Mouse (Mus musculus): ENCODE measurements around the gene Thap7. TPM values are rescaled to one million over a fixed set of nuclear protein-coding genes. Genes with fewer than 3 reads are reported as not detected.

Thap7 gene
- polyA plus RNA-seq, 1 experiment from 2014 or later: 24.4 TPM

- ATAC-seq (no peak), DNase-seq (peak; percentile 47)
- no peak overlapping the region for H3K4me3 ChIP-seq (ENCODE audit: low read depth, low read length)
- H3K4me2 ChIP-seq (ENCODE audit: low read depth, low read length): no peak overlapping the region
- no peaks in the 10 kb centered on the region for H3K9me3 ChIP-seq (ENCODE audit: low read length)
- H3K27ac ChIP-seq (ENCODE audit: low read depth): no peak overlapping the region
- 0 out of 2 replicates have a peak, but pooled peaks cover 4% of the 10 kb centered on the region for H3K4me1 ChIP-seq (ENCODE audit: insufficient read depth)
- WGBS (ENCODE audit: insufficient replicate concordance): 70% methylated on average over 2 of the region's 2 CpGs
- no peaks in the 10 kb centered on the region for H3K27me3 ChIP-seq (ENCODE audit: insufficient read depth, low read length)
- no peak overlapping the region for H3K9ac ChIP-seq (replicated peaks)
- H3K36me3 ChIP-seq (replicated peaks; ENCODE audit: insufficient read depth, low read length): no peaks in the 10 kb centered on the region
- TF ChIP-seq CTCF (IDR thresholded peaks at IDR 0.05; ENCODE audit: low read depth) (no peak), EP300 (IDR thresholded peaks at IDR 0.05; ENCODE audit: low read depth) (no peak)
Observed at GRCm38 (mm10) chr16:17496499-17497305, 34.2 kb downstream of the Thap7 start.

GRCm38 (mm10) chr16:17491896-17492561, 38.9 kb downstream of the Thap7 start:
- H3K4me1 ChIP-seq (ENCODE audit: insufficient read depth): peaks cover 15% of the 10 kb centered on the region
- 60% methylated on average over 5 of the region's 5 CpGs for WGBS (ENCODE audit: insufficient replicate concordance)
- no peak overlapping the region for H3K9ac ChIP-seq (replicated peaks)
- no peak overlapping the region for H3K27ac ChIP-seq (ENCODE audit: low read depth)
- TF ChIP-seq EP300 (IDR thresholded peaks at IDR 0.05; ENCODE audit: low read depth): no peak
- TF ChIP-seq CTCF (IDR thresholded peaks at IDR 0.05; ENCODE audit: low read depth): no peak
- H3K36me3 ChIP-seq (replicated peaks; ENCODE audit: insufficient read depth, low read length): peaks cover 7% of the 10 kb centered on the region
- no peak for ATAC-seq
- H3K9me3 ChIP-seq (ENCODE audit: low read length): no peaks in the 10 kb centered on the region
- no peak overlapping the region for H3K4me3 ChIP-seq (ENCODE audit: low read depth, low read length)
- no peak overlapping the region for H3K4me2 ChIP-seq (ENCODE audit: low read depth, low read length)
- 0 out of 2 replicates have a peak, but pooled peaks cover 4% of the 10 kb centered on the region for H3K27me3 ChIP-seq (ENCODE audit: insufficient read depth, low read length)
- DNase-seq: no peak

GRCm38 (mm10) chr16:17491154-17491553, 39.8 kb downstream of the Thap7 start:
- Histone ChIP-seq H3K27me3 (ENCODE audit: insufficient read depth, low read length) (0 out of 2 replicates have a peak, but pooled peaks cover 4% of the 10 kb centered on the region), H3K4me3 (ENCODE audit: low read depth, low read length) (no peak overlapping the region), H3K27ac (ENCODE audit: low read depth) (no peak overlapping the region), H3K4me1 (ENCODE audit: insufficient read depth) (peaks cover 11% of the 10 kb centered on the region), H3K36me3 (replicated peaks; ENCODE audit: insufficient read depth, low read length) (peaks cover 13% of the 10 kb centered on the region), H3K4me2 (ENCODE audit: low read depth, low read length) (no peak overlapping the region), H3K9me3 (ENCODE audit: low read length) (no peaks in the 10 kb centered on the region), H3K9ac (replicated peaks) (no peak overlapping the region)
- no peak for TF ChIP-seq EP300 (IDR thresholded peaks at IDR 0.05; ENCODE audit: low read depth)
- no peak for TF ChIP-seq CTCF (IDR thresholded peaks at IDR 0.05; ENCODE audit: low read depth)
- 81% methylated on average over 5 of the region's 5 CpGs for WGBS (ENCODE audit: insufficient replicate concordance)
- DNase-seq: no peak
- ATAC-seq: no peak

DNA sequence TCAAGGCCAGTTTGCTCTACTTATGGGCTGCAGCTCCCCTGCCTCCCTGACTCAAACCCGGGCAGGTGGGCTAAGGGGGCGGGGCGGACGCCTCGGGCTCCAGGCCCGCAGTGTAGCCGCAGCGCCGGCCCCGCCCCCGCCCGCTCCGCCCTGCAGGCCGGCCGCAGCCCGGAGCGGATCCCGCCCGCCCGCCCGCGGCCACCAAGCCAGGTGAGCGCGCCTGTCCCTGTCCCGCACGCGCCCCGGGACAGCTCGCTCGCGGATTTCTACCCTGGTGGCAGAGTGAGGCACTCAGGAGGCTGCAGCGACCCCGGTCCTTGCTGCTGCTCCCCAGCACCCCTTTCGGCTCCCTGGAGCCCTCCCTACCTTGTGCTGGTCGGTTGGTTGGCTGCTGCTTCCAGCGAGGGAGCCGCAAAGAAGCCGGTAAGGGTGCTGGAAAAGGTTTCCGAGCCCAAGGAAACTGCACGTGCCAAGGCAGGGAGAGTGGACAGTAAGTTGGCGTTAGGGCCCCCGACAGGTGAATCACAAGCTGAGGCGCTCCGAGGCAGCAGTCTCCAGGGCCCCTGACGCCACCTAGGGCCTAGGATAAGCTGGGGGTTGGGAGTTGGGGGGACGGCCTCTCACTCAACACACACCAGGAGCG, 41.3 kb downstream of the Thap7 start, which contains the start of gene Aifm3:
Aifm3 (plus strand) TSS at position 143 of the 643 bp plus-strand sequence.
- peak; percentile 69 for DNase-seq
- no peaks in the 10 kb centered on the region for H3K9me3 ChIP-seq (ENCODE audit: low read length)

DNA sequence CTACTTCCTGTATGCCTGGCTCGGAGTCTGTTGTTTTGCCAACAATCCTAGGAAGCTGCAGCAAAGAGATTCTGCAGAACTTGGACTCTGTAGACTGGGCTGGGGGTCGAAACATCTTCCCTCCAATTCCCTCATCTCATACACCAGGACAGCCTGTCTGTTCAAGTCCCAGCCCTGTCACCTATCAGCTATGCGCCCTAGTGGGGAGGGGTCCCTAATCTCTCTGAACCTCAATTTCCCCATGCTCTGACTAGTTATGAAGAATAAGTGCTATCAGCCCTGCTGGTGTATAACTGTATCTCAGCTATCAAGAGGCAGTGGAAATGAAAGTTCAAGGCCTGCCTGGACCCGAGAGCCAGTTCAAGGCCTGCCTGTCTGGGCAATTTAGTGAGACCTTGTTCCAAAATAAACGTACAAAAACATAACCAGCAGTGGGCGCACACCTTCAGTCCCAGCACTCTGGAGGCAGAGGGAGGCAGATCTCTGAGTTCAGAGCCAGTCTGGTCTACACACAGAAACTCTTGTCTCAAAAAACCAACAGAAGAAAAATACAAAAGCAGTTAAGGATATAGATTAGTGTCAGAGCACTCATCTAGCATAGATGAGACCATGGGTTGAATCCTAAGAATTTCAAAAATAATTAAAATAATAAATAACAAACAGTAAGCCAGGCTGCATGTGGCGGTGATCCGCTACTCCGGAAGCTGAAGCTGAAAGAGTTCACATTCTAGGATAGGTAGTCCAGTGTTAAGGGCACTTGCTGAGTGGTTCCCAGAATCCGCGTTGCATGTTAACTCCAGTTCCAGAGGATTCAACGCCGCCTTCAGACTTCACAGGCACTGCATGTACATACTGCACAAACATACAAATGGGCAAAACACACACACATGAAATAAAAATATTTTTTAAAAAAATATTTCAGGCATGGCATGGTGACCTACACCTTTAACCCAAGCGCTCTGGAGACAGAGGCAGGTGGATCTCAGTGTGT, 42.2 kb downstream of the Thap7 start:
- DNase-seq (no peak), ATAC-seq (no peak; the same call in 1 of the 2 replicates)
- Histone ChIP-seq H3K4me2 (ENCODE audit: low read depth, low read length) (peak overlapping the region; percentile 87), H3K9me3 (ENCODE audit: low read length) (no peaks in the 10 kb centered on the region), H3K36me3 (replicated peaks; ENCODE audit: insufficient read depth, low read length) (peaks cover 26% of the 10 kb centered on the region), H3K27ac (ENCODE audit: low read depth) (0 out of 2 replicates have a peak overlapping the region, but pooled peaks have one; percentile 18), H3K4me1 (ENCODE audit: insufficient read depth) (peaks cover 14% of the 10 kb centered on the region), H3K4me3 (ENCODE audit: low read depth, low read length) (peak overlapping the region; percentile 53), H3K27me3 (ENCODE audit: insufficient read depth, low read length) (0 out of 2 replicates have a peak, but pooled peaks cover 4% of the 10 kb centered on the region), H3K9ac (replicated peaks) (peak overlapping the region; percentile 61)
- 48% methylated on average over 14 of the region's 14 CpGs for WGBS (ENCODE audit: insufficient replicate concordance)
- TF ChIP-seq EP300 (IDR thresholded peaks at IDR 0.05; ENCODE audit: low read depth) (no peak), CTCF (IDR thresholded peaks at IDR 0.05; ENCODE audit: low read depth) (peak; percentile 51)

More for the DNA sequence above, 41.3 kb downstream of the Thap7 start, which contains the start of gene Aifm3:
- peak within 1 kb of the TSS; percentile 87 for H3K4me2 ChIP-seq (ENCODE audit: low read depth, low read length)
- WGBS (ENCODE audit: insufficient replicate concordance): 4% methylated on average over 41 of the region's 47 CpGs
- H3K27ac ChIP-seq (ENCODE audit: low read depth): 0 out of 2 replicates have a peak within 1 kb of the TSS, but pooled peaks have one; percentile 18
- peak within 1 kb of the TSS; percentile 53 for H3K4me3 ChIP-seq (ENCODE audit: low read depth, low read length)
- peak within 1 kb of the TSS; percentile 61 for H3K9ac ChIP-seq (replicated peaks)
- H3K27me3 ChIP-seq (ENCODE audit: insufficient read depth, low read length): 0 out of 2 replicates have a peak, but pooled peaks cover 4% of the 10 kb centered on the region
- H3K36me3 ChIP-seq (replicated peaks; ENCODE audit: insufficient read depth, low read length): peaks cover 17% of the 10 kb centered on the region
- TF ChIP-seq EP300 (IDR thresholded peaks at IDR 0.05; ENCODE audit: low read depth): no peak
- no peak for TF ChIP-seq CTCF (IDR thresholded peaks at IDR 0.05; ENCODE audit: low read depth)
- peaks cover 14% of the 10 kb centered on the region for H3K4me1 ChIP-seq (ENCODE audit: insufficient read depth)
- peak; percentile 77 for ATAC-seq
